ENCODE assay signal across 13 mouse cellular contexts in genomic region chr5:32338339-32338738, GRCm38 (mm10).
DNase-seq lines count a peak whose midpoint lies in the region; ATAC-seq and TF ChIP-seq lines count a peak whose summit lies in the region.
"Had no signal": no experiment of that assay in that cellular context is flagged by ENCODE, and none has a peak within 500 bp of the region (broad histone marks: within the 10 kb centered on the region; RNA-seq: fewer than 3 reads in every experiment).

No protein-coding gene starts in this region.

- H3K9me3 ChIP-seq in heart, embryonic 10.5 days, result no peaks in the 10 kb centered on the region
- H3K9me3 ChIP-seq in stomach, embryonic 15.5 days, result no peaks in the 10 kb centered on the region
- H3K9me3 ChIP-seq in midbrain, embryonic 10.5 days (replicated peaks), result no peaks in the 10 kb centered on the region
- H3K9me3 ChIP-seq: embryonic facial prominence, embryonic 13.5 days had no signal

- H3K4me2 ChIP-seq in stomach, embryonic 15.5 days, result no peak overlapping the region
- H3K4me2 ChIP-seq: embryonic facial prominence, embryonic 13.5 days; heart, embryonic 11.5 days; hindbrain, embryonic 14.5 days had no signal

- no peak for DNase-seq in heart, embryonic 10.5 days (ENCODE audit: low spot score)
- DNase-seq in heart, adult 11 months, result no peak
- DNase-seq in retina, postnatal 1 day, result peak; percentile 22
- DNase-seq in retina, embryonic 14.5 days (ENCODE audit: low spot score), result no peak
- no peak for DNase-seq in midbrain, embryonic 10.5 days (ENCODE audit: low spot score)
- DNase-seq: kidney, postnatal 4 days had no signal

- H3K4me3 ChIP-seq in heart, embryonic 10.5 days, result no peak overlapping the region
- H3K4me3 ChIP-seq in cortical plate, adult 2 months (ENCODE audit: insufficient read depth, low read length), result no peak overlapping the region
- no peak overlapping the region for H3K4me3 ChIP-seq in stomach, embryonic 15.5 days (replicated peaks)
- H3K4me3 ChIP-seq in midbrain, embryonic 10.5 days, result no peak overlapping the region
- H3K4me3 ChIP-seq: embryonic facial prominence, embryonic 13.5 days had no signal

- TF ChIP-seq POLR2A in cortical plate, adult 2 months (IDR thresholded peaks at IDR 0.05; ENCODE audit: extremely low read depth, insufficient read depth, low read length), result no peak

- H3K4me1 ChIP-seq in heart, embryonic 10.5 days, result peaks cover 85% of the 10 kb centered on the region
- H3K4me1 ChIP-seq in cortical plate, adult 2 months (ENCODE audit: control insufficient read depth, insufficient read depth, low read length), result peaks cover 8% of the 10 kb centered on the region
- peaks cover 15% of the 10 kb centered on the region; the same call in 1 of the 2 replicates for H3K4me1 ChIP-seq in stomach, embryonic 15.5 days
- peaks cover 24% of the 10 kb centered on the region for H3K4me1 ChIP-seq in midbrain, embryonic 10.5 days

- WGBS in heart, embryonic 10.5 days, result 36% methylated on average over 2 of the region's 2 CpGs
- 26% methylated on average over 2 of the region's 2 CpGs for WGBS in stomach, embryonic 15.5 days
- 56% methylated on average over 2 of the region's 2 CpGs for WGBS in midbrain, embryonic 10.5 days

- no peak for ATAC-seq in stomach, embryonic 15.5 days (ENCODE audit: insufficient read depth, low FRiP score, low read depth)
- no peak for ATAC-seq in monocyte, adult 5-6 weeks (replicated peaks; ENCODE audit: insufficient number of reproducible peaks, low FRiP score, low TSS enrichment, poor library complexity, severe bottlenecking)
- ATAC-seq: midbrain, embryonic 16.5 days had no signal

- TF ChIP-seq CTCF in cortical plate, adult 2 months (IDR thresholded peaks at IDR 0.05; ENCODE audit: extremely low read depth, insufficient read depth, low read length), result peak; percentile 33

- 0 out of 2 replicates have a peak overlapping the region, but pooled peaks have one; percentile 19 for H3K27ac ChIP-seq in heart, embryonic 10.5 days
- H3K27ac ChIP-seq in cortical plate, adult 2 months (ENCODE audit: insufficient read depth, low read length), result 0 out of 2 replicates have a peak overlapping the region, but pooled peaks have one; percentile 17
- H3K27ac ChIP-seq in stomach, embryonic 15.5 days, result peak overlapping the region; percentile 28; the same call in 1 of the 2 replicates
- no peak overlapping the region for H3K27ac ChIP-seq in midbrain, embryonic 10.5 days (replicated peaks)
- H3K27ac ChIP-seq: embryonic facial prominence, embryonic 13.5 days; hindbrain, embryonic 14.5 days had no signal

- H3K27me3 ChIP-seq in heart, embryonic 10.5 days (ENCODE audit: insufficient read depth, poor library complexity, severe bottlenecking), result no peaks in the 10 kb centered on the region
- H3K27me3 ChIP-seq in stomach, embryonic 15.5 days (replicated peaks), result no peaks in the 10 kb centered on the region
- H3K27me3 ChIP-seq in midbrain, embryonic 10.5 days (ENCODE audit: low read depth, poor library complexity, severe bottlenecking), result peaks cover 5% of the 10 kb centered on the region
- H3K27me3 ChIP-seq: embryonic facial prominence, embryonic 13.5 days had no signal

- no peaks in the 10 kb centered on the region for H3K36me3 ChIP-seq in heart, embryonic 10.5 days
- H3K36me3 ChIP-seq in stomach, embryonic 15.5 days, result no peaks in the 10 kb centered on the region
- no peaks in the 10 kb centered on the region for H3K36me3 ChIP-seq in midbrain, embryonic 10.5 days
- H3K36me3 ChIP-seq: embryonic facial prominence, embryonic 13.5 days had no signal

- H3K9ac ChIP-seq in stomach, embryonic 15.5 days, result no peak overlapping the region
- H3K9ac ChIP-seq: embryonic facial prominence, embryonic 13.5 days; hindbrain, embryonic 14.5 days had no signal
